Mouse (Mus musculus): ENCODE data around the gene Ctbp1.

DNA sequence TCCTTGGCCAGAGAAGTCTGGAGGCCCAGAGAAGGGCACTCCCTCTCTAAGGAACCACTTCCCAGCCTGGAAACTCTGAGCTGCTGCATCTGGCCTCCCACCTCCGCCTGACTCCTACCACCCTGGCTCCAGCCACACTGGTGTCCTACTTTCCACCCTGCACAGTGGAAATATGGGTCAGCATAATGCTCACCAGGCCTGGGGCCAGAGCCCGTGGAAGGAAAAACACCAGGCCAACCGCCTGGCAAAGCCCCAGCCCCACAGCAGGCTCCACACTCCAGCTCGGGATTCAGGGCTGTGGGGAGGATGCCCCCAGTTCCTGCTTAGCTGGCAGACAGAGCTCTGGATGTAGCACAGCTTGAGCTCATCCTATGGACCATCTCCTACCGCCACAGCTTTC is 46.4 kb downstream of the Ctbp1 start:
- TF ChIP-seq EP300 (IDR thresholded peaks at IDR 0.05) (no peak), CTCF (IDR thresholded peaks at IDR 0.05) (no peak)

Data from lung, postnatal 0 days (tissue).